Mouse (Mus musculus) right cerebral cortex, adult 18-20 months (tissue): Measurements from ENCODE around the gene Tpbgl.
A peak's percentile ranks its signal among the peaks of the same experiment; 100 is the strongest.

ENCODE experiments used
- DNase-seq: peaks from one replicate; pipeline ENCODE4 v3.0.0; 2022; ENCODE audit warnings: mixed read lengths

Gene Tpbgl

GRCm38 (mm10) chr7:99626376-99627270 lies at the start of gene Tpbgl:
Gene Tpbgl, minus strand, starts transcription at chr7:99627103.
- DNase-seq: peak; percentile 40

- no peak for DNase-seq
Measured at GRCm38 (mm10) chr7:99674890-99675289, 48.0 kb upstream of the Tpbgl start.

GRCm38 (mm10) chr7:99674209-99674608 lies 47.3 kb upstream of the Tpbgl start:
- DNase-seq: no peak

GRCm38 (mm10) chr7:99673188-99673587 lies 46.3 kb upstream of the Tpbgl start:
- no peak for DNase-seq

- no peak for DNase-seq
Measured at GRCm38 (mm10) chr7:99671544-99672435, 44.9 kb upstream of the Tpbgl start.

- DNase-seq: no peak
Measured at GRCm38 (mm10) chr7:99670915-99671314, 44.0 kb upstream of the Tpbgl start.

- DNase-seq: peak; percentile 34
Measured at GRCm38 (mm10) chr7:99668802-99669201, 41.9 kb upstream of the Tpbgl start.

- DNase-seq: no peak
Measured at GRCm38 (mm10) chr7:99667096-99667495, 40.2 kb upstream of the Tpbgl start.

GRCm38 (mm10) chr7:99665731-99666452 lies 39.0 kb upstream of the Tpbgl start:
- DNase-seq: no peak

- peak; percentile 23 for DNase-seq
Measured at GRCm38 (mm10) chr7:99664571-99665485, 37.9 kb upstream of the Tpbgl start.

- no peak for DNase-seq
Measured at GRCm38 (mm10) chr7:99663507-99664220, 36.8 kb upstream of the Tpbgl start.

GRCm38 (mm10) chr7:99662311-99662710 lies 35.4 kb upstream of the Tpbgl start:
- no peak for DNase-seq

- DNase-seq: no peak
Measured at GRCm38 (mm10) chr7:99661571-99662230, 34.8 kb upstream of the Tpbgl start.

- DNase-seq: no peak
Measured at GRCm38 (mm10) chr7:99661071-99661470, 34.2 kb upstream of the Tpbgl start.

- DNase-seq: peak; percentile 70
Measured at GRCm38 (mm10) chr7:99659379-99660029, 32.6 kb upstream of the Tpbgl start.

- no peak for DNase-seq
Measured at GRCm38 (mm10) chr7:99654244-99654643, 27.3 kb upstream of the Tpbgl start.

GRCm38 (mm10) chr7:99649585-99649984 lies 22.7 kb upstream of the Tpbgl start:
- DNase-seq: no peak

- no peak for DNase-seq
Measured at GRCm38 (mm10) chr7:99648623-99649022, 21.7 kb upstream of the Tpbgl start.

- DNase-seq: no peak
Measured at GRCm38 (mm10) chr7:99644701-99645100, 17.8 kb upstream of the Tpbgl start.

GRCm38 (mm10) chr7:99642078-99642477 lies 15.2 kb upstream of the Tpbgl start:
- DNase-seq: no peak
